Mouse (Mus musculus): ENCODE measurements around the gene Zfp710. TPM values are rescaled to one million over a fixed set of nuclear protein-coding genes. Genes with fewer than 3 reads are reported as not detected.

Zfp710 gene
- total RNA-seq, 4 experiments from 2014 or later: 28.5 to 39.5 (median 31.3) TPM

DNA sequence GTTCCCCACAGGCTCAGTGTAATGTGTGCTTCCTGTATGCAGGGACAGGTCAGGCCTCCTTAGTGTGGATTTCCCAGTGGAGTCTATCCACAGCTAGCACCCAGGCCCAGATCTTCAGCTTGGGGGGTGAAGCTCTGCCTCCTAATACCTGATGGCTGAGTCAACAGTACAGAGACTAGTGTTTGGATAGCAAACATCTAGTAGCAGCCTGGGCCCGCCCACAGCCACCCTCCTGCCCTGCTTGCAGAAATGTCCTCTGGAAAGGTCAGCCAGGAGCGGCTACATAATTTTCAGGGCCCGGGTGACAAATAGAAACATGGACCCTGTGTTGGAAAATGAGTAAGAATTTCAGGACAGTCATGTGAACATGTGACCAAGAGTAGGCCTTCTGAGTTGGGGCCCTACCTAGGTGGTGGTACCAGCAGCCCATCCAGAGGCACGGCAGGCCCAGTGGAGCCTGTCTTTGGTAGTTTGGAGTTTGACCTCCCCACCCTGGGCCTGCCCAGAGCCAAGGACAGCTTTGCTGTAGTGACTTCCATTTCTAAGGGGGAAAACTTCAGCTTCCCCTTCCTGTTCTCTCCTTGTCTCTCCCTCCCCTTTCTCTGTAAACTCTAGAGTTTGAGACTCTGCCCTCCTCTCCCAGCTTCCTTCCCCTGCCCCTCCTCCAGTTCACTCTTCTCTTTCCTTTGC is 32.5 kb downstream of the Zfp710 start:
- DNase-seq (ENCODE audit: low spot score): peak; percentile 52

- DNase-seq (ENCODE audit: low spot score): no peak
These were observed 33.2 kb downstream of the Zfp710 start for GRCm38 (mm10) chr7:80057781-80058180.

DNA sequence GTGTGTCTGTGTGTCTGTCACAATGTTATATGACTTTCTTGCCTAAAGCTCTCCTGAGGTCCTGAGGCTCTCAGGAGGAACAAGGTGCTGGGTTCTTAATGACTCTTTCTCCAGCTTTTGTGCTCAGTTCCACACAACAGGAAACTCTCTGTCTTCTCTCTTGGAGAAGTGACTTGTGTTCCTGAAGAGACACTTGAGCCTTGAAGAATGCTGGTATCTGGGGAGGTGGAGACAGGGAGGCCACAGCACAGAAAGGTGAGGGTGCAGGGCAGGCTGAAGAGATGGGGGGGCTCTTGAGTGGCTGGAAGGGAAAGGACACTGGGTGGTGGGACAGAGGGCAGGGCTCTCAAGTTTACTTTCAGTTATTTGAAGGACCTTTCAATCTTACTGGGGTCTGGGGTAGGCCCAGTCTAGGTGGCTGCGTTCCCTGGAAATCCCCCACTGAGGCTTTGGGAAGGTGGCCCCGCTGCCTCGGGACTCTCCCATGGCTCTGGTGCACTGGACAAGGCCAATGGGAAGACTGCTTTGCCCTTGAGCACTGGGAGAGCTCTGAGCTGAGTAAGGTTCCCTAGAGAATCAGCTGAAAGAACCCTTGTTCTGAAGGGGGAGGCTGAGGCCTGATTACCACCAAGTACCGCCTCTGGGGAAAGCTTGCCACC is 33.9 kb downstream of the Zfp710 start:
- DNase-seq (ENCODE audit: low spot score): no peak

GRCm38 (mm10) chr7:80059064-80059838 is 34.6 kb downstream of the Zfp710 start:
- DNase-seq (ENCODE audit: low spot score): no peak

GRCm38 (mm10) chr7:80060012-80060778 is 35.6 kb downstream of the Zfp710 start:
- peak; percentile 87 for DNase-seq (ENCODE audit: low spot score)

DNA sequence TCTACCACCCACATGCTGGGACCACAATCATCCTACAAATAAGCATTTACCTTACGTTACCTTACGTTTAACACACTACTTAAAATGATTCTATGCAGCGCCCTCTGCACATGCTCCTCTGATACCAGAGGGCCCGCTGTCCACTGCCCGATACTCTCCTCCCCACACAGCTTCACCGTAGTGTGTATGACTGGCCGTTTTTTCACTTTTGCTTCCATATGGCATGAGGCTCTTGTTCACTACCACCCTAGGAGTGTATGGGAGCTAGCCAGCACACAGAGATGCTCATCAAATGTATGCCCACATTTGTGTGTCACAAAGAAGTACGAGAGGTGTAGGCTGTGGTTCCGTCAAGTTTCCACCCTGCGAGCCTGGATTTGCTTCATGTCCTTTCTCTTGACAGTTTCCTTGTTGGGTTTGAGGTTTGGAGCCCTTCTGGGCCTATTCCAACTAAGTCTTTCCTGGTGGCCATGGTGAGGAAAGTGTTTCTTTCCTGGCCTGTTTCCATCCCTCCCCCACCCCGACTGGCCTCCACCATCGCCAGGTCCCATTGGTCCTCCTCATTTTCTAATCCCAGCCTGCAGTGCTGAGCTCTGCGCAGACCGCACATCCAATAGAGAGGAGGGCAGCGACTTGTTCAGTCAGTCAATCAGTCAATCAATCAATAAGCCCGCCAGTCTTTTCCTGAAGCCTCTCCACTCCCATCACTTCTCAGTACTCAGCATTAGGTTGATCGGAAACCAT is 37.6 kb downstream of the Zfp710 start:
- no peak for DNase-seq (ENCODE audit: low spot score)

- no peak for DNase-seq (ENCODE audit: low spot score)
These were observed 38.6 kb downstream of the Zfp710 start for GRCm38 (mm10) chr7:80063244-80063643.

- no peak for DNase-seq (ENCODE audit: low spot score)
These were observed 39.5 kb downstream of the Zfp710 start for GRCm38 (mm10) chr7:80063902-80064736.

GRCm38 (mm10) chr7:80065250-80065649 is 40.6 kb downstream of the Zfp710 start:
- DNase-seq (ENCODE audit: low spot score): no peak

DNA sequence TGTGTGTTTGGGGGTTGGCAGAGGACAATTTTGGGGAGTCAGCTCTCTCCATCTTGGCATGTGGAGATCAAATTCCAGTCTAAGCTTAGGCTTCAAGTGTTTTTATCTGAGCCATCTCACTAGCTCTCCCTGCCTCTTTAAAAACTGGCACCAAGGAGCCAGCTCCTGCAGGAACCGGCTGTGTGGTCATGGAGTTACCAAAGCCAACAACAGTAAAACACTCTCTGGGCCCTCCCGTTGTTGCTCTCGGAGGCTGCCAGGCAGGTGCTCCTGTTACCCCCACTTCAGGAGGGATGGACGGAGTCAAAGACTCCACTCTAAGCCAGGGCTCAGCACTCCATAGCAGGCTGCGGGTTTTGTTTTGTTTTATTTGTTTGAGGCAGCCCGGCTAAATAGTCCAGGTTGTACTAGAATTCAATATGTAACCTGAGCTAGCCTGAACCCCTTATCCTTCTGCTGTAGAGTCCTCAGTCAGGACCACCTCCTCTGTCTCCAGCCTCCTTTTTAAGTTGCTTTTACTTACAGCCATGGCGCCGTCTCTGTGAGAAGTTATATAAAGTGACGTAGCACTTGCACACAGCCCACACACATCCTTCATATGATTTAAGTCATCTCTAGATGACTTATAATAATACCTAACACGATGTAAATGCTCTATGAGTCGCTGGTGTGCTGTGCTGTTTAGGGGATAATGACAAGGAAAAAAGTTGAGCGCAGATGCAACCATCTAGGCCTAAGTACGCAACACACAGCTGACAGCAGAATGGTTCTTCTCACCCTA is 42.3 kb downstream of the Zfp710 start:
- DNase-seq (ENCODE audit: low spot score): no peak

GRCm38 (mm10) chr7:80068341-80068740 is 43.7 kb downstream of the Zfp710 start:
- DNase-seq (ENCODE audit: low spot score): no peak

GRCm38 (mm10) chr7:80069615-80070327 is 45.2 kb downstream of the Zfp710 start:
- DNase-seq (ENCODE audit: low spot score): peak; percentile 63

GRCm38 (mm10) chr7:80071209-80071608 is 46.6 kb downstream of the Zfp710 start:
- no peak for DNase-seq (ENCODE audit: low spot score)

GRCm38 (mm10) chr7:80072297-80072696 is 47.7 kb downstream of the Zfp710 start:
- DNase-seq (ENCODE audit: low spot score): no peak

DNA sequence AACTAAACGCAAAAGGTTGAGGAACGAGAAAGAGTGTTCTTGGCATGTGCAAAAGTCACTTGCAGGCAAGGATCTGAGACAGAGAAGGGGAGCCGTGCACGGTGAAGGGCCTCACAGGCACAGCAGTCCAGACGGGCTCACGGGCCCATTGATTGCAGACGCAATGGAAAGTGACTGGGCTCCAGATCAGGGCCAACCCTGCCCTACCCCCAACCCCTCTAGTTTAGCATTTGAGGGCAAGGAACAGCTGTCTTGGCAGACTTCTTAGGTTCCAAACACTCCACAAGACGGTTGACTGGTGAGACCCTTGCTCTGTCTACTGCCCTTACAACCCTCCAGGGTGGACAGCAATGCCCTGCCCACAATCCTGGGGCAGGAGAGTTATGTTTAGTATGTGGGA is 48.9 kb downstream of the Zfp710 start:
- no peak for DNase-seq (ENCODE audit: low spot score)

DNA sequence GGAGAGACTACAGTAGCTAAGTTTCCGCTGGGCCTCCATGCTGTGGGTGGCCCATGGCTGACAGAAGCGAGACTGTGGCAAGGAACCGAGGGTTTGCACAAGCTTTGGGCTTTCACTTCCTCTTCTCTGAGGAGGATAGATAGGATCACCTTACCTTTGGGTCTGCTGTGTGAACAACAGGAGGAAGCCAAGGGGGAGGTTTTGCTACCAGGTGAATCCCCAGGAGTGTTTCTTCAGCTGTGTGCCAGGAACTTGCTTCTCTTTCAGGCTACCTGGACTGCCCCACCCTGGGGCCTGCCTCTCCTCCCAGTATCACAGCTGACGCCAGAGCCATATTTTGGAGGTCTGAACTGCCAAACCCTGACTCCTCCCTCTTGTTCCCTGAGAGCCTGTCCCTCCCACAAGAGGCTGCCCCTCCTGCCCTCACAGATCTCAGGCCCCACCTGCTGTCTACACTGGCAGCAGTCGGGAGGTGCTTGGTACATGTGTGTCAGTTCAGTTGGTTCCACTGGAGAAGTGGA is 50.4 kb downstream of the Zfp710 start:
- DNase-seq (ENCODE audit: low spot score): peak; percentile 40

- DNase-seq (ENCODE audit: low spot score): no peak
These were observed 51.5 kb downstream of the Zfp710 start for GRCm38 (mm10) chr7:80075946-80076583.
